ENCODE assay signal across 8 mouse cellular contexts in the genomic region with DNA sequence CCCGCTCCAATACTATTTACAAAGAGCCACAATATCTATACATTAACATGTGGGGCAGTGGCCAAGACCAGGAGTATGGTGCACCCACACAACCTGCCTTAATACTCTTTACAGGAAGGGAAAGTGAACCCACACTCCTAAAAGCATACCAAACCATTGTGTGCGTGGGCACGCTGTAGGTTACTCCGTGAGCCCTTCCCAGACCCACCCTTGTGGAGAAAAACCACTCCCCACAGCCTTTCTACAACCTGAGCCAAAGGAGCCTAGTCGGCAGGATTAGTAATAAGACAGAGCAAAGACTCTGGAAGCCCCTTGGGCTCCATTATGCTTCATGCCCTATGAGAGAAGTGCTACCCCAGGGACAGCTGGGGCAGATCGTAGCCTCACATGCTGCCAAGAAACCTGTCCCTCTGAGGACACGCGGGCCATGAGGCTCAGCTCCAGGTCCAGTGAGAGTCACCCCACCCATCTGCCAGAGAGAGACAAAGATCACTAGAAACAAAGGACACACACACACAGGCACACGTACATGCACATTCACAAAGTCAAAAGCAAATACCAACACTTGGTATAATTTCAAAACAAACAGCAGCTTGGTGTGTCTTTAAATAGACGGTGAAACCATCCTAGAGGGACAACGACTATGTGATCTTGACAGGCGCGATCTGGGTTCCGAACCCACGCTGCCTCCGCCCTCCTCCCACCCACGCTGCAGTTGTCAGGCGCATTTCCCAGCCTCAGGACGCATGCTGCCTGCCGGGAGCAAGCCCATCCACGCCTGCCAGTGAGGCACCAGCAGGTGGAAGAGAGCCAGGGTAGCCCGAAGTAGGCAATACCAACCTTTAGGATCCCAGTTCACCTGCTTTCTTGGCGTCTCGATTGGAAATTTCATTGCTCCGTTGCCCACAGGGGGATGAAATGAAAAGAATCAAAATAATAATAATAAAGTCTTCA. TPM values are rescaled to one million over a fixed set of nuclear protein-coding genes. Genes with fewer than 3 reads are reported as not detected.
A peak's percentile ranks its signal among the peaks of the same experiment; 100 is the strongest.
DNase-seq lines count a peak whose midpoint lies in the region; ATAC-seq and TF ChIP-seq lines count a peak whose summit lies in the region.

No protein-coding gene starts in this region.

- no peak for TF ChIP-seq CTCF in G1E (IDR thresholded peaks at IDR 0.05; ENCODE audit: low read depth, low read length)
- no peak for TF ChIP-seq CTCF in liver, postnatal 0 days (IDR thresholded peaks at IDR 0.05; ENCODE audit: low read depth)
- TF ChIP-seq CTCF in stomach, postnatal 0 days (IDR thresholded peaks at IDR 0.05; ENCODE audit: low read depth), result no peak

- no peaks in the 10 kb centered on the region for H3K27me3 ChIP-seq in G1E (ENCODE audit: insufficient read depth, low read length)
- peaks cover 95% of the 10 kb centered on the region for H3K27me3 ChIP-seq in embryonic facial prominence, embryonic 13.5 days
- peaks cover 58% of the 10 kb centered on the region for H3K27me3 ChIP-seq in intestine, embryonic 16.5 days (replicated peaks; ENCODE audit: control insufficient read depth, insufficient read depth, low read length)
- H3K27me3 ChIP-seq in liver, postnatal 0 days (ENCODE audit: insufficient read depth, low read length), result peaks cover 60% of the 10 kb centered on the region
- H3K27me3 ChIP-seq in stomach, postnatal 0 days (ENCODE audit: control insufficient read depth, insufficient read depth, low read length), result peaks cover 10% of the 10 kb centered on the region; the same call in 1 of the 2 replicates

- H3K4me3 ChIP-seq in G1E (ENCODE audit: low read depth, low read length), result peak overlapping the region; percentile 3; the same call in 1 of the 2 replicates
- peak overlapping the region; percentile 69 for H3K4me3 ChIP-seq in embryonic facial prominence, embryonic 13.5 days
- H3K4me3 ChIP-seq in intestine, embryonic 16.5 days (ENCODE audit: low read length), result peak overlapping the region; percentile 62
- H3K4me3 ChIP-seq in liver, postnatal 0 days (ENCODE audit: low read depth, low read length), result no peak overlapping the region
- peak overlapping the region; percentile 55 for H3K4me3 ChIP-seq in stomach, postnatal 0 days (ENCODE audit: low read depth, low read length)

- no peak for TF ChIP-seq EP300 in liver, postnatal 0 days (IDR thresholded peaks at IDR 0.05; ENCODE audit: low read depth)
- TF ChIP-seq EP300 in stomach, postnatal 0 days (optimal IDR thresholded peaks at IDR 0.05), result no peak

- no peaks in the 10 kb centered on the region for H3K4me1 ChIP-seq in G1E (ENCODE audit: insufficient read depth, low read depth, low read length)
- H3K4me1 ChIP-seq in embryonic facial prominence, embryonic 13.5 days, result peaks cover 24% of the 10 kb centered on the region
- peaks cover 4% of the 10 kb centered on the region for H3K4me1 ChIP-seq in intestine, embryonic 16.5 days (ENCODE audit: control insufficient read depth, insufficient read depth, low read length)
- H3K4me1 ChIP-seq in liver, postnatal 0 days (ENCODE audit: insufficient read depth), result no peaks in the 10 kb centered on the region
- no peaks in the 10 kb centered on the region for H3K4me1 ChIP-seq in stomach, postnatal 0 days (replicated peaks; ENCODE audit: control insufficient read depth, insufficient read depth)

- no peak for ATAC-seq in CD4-positive, CD25-positive, alpha-beta regulatory T cell, adult 4 months
- no peak for ATAC-seq in G1E (ENCODE audit: extremely low read depth, insufficient number of reproducible peaks, low FRiP score, poor library complexity, severe bottlenecking)
- ATAC-seq in embryonic facial prominence, embryonic 13.5 days (ENCODE audit: insufficient number of reproducible peaks, insufficient read depth, low FRiP score, low TSS enrichment, low read depth), result no peak
- no peak for ATAC-seq in intestine, embryonic 16.5 days
- ATAC-seq in liver, postnatal 0 days, result no peak
- ATAC-seq in stomach, postnatal 0 days (ENCODE audit: low FRiP score, low TSS enrichment), result no peak

- DNase-seq in CD4-positive, CD25-positive, alpha-beta regulatory T cell, adult 2 months (ENCODE audit: low read depth, low spot score), result peak; percentile 18
- DNase-seq in G1E (ENCODE audit: low spot score), result no peak
- DNase-seq in liver, postnatal 0 days, result no peak
- DNase-seq in stomach, postnatal 0 days (ENCODE audit: low spot score), result no peak
- no peak for DNase-seq in thymus, postnatal 4 days

- H3K36me3 ChIP-seq in G1E (replicated peaks), result no peaks in the 10 kb centered on the region
- no peaks in the 10 kb centered on the region for H3K36me3 ChIP-seq in embryonic facial prominence, embryonic 13.5 days
- H3K36me3 ChIP-seq in intestine, embryonic 16.5 days (ENCODE audit: control insufficient read depth, insufficient read depth, low read length), result no peaks in the 10 kb centered on the region
- H3K36me3 ChIP-seq in liver, postnatal 0 days (replicated peaks; ENCODE audit: insufficient read depth, low read length), result no peaks in the 10 kb centered on the region
- no peaks in the 10 kb centered on the region for H3K36me3 ChIP-seq in stomach, postnatal 0 days (ENCODE audit: control insufficient read depth, insufficient read depth, low read length)

- no peak overlapping the region for H3K9ac ChIP-seq in embryonic facial prominence, embryonic 13.5 days
- no peak overlapping the region for H3K9ac ChIP-seq in intestine, embryonic 16.5 days (ENCODE audit: low read depth, low read length)
- no peak overlapping the region for H3K9ac ChIP-seq in liver, postnatal 0 days (replicated peaks)
- no peak overlapping the region for H3K9ac ChIP-seq in stomach, postnatal 0 days (ENCODE audit: low read length)

- H3K27ac ChIP-seq in embryonic facial prominence, embryonic 13.5 days, result no peak overlapping the region
- no peak overlapping the region for H3K27ac ChIP-seq in intestine, embryonic 16.5 days (ENCODE audit: low read length)
- H3K27ac ChIP-seq in liver, postnatal 0 days (ENCODE audit: low read depth), result no peak overlapping the region
- H3K27ac ChIP-seq in stomach, postnatal 0 days (replicated peaks), result no peak overlapping the region

- H3K9me3 ChIP-seq in G1E (replicated peaks), result peaks cover 31% of the 10 kb centered on the region
- H3K9me3 ChIP-seq in embryonic facial prominence, embryonic 13.5 days, result no peaks in the 10 kb centered on the region
- H3K9me3 ChIP-seq in intestine, embryonic 16.5 days (ENCODE audit: control insufficient read depth, low read length), result no peaks in the 10 kb centered on the region
- no peaks in the 10 kb centered on the region for H3K9me3 ChIP-seq in liver, postnatal 0 days (ENCODE audit: low read length)
- no peaks in the 10 kb centered on the region for H3K9me3 ChIP-seq in stomach, postnatal 0 days (ENCODE audit: control insufficient read depth, low read length)

- WGBS in embryonic facial prominence, embryonic 13.5 days, result 15% methylated on average over 25 of the region's 25 CpGs
- 17% methylated on average over 25 of the region's 25 CpGs for WGBS in intestine, embryonic 16.5 days
- WGBS in liver, postnatal 0 days (ENCODE audit: insufficient replicate concordance), result 22% methylated on average over 25 of the region's 25 CpGs
- 16% methylated on average over 25 of the region's 25 CpGs for WGBS in stomach, postnatal 0 days

- H3K4me2 ChIP-seq in embryonic facial prominence, embryonic 13.5 days, result peak overlapping the region; percentile 100
- H3K4me2 ChIP-seq in intestine, embryonic 16.5 days (ENCODE audit: low read depth, low read length), result peak overlapping the region; percentile 98
- H3K4me2 ChIP-seq in liver, postnatal 0 days (ENCODE audit: low read depth, low read length), result peak overlapping the region; percentile 76
- H3K4me2 ChIP-seq in stomach, postnatal 0 days (replicated peaks; ENCODE audit: low read depth), result peak overlapping the region; percentile 11; the same call in 1 of the 2 replicates

RNA-seq across cellular contexts. Expression of gene Kcnk10, which starts 4.5 kb away (rescaled TPM):
- polyA plus RNA-seq in CD4-positive, CD25-positive, alpha-beta regulatory T cell, adult 4 months (2017; shearing (Covaris generic)), result under 1 TPM in 1 of 2 experiments, not detected in 1; 0.23 TPM
- total RNA-seq in G1E (2014; fragmentation: Nextera tagmentation) (not detected in 2 replicates), G1E (2017) (0.12 and 0.16 TPM in 2 replicates)
- polyA plus RNA-seq in G1E (2012), result not detected in 2 replicates
- polyA plus RNA-seq in embryonic facial prominence, embryonic 13.5 days (2015; fragmentation: Nextera tagmentation; extraction: Ambion mirVana), result 1.5 and 1.6 TPM in 2 replicates
- polyA plus RNA-seq in intestine, embryonic 16.5 days (2015; fragmentation: Nextera tagmentation; extraction: Ambion mirVana), result 1.1 TPM in 2 replicates
- 0.13 TPM in 1 of 2 replicates, not detected in the other for polyA plus RNA-seq in liver, postnatal 0 days (2015; fragmentation: Nextera tagmentation; extraction: Ambion mirVana)
- 3.0 and 3.9 TPM in 2 replicates for polyA plus RNA-seq in stomach, postnatal 0 days (2015; fragmentation: Nextera tagmentation; extraction: Ambion mirVana)

RNA-seq across cellular contexts. Expression of gene Spata7, which starts 54.4 kb away (rescaled TPM):
- polyA plus RNA-seq in CD4-positive, CD25-positive, alpha-beta regulatory T cell, adult 4 months (2017; shearing (Covaris generic)), result 1 to 10 TPM in 1 of 2 experiments, under 1 TPM in 1; 0.74 to 1.4 TPM
- 27.5 and 39.5 TPM in 2 replicates for total RNA-seq in G1E (2014; fragmentation: Nextera tagmentation)
- 18.2 and 21.0 TPM in 2 replicates for total RNA-seq in G1E (2017)
- 8.2 and 8.3 TPM in 2 replicates for polyA plus RNA-seq in G1E (2012)
- polyA plus RNA-seq in embryonic facial prominence, embryonic 13.5 days (2015; fragmentation: Nextera tagmentation; extraction: Ambion mirVana), result 19.7 and 22.6 TPM in 2 replicates
- 7.5 and 8.6 TPM in 2 replicates for polyA plus RNA-seq in intestine, embryonic 16.5 days (2015; fragmentation: Nextera tagmentation; extraction: Ambion mirVana)
- 1.3 and 1.7 TPM in 2 replicates for polyA plus RNA-seq in liver, postnatal 0 days (2015; fragmentation: Nextera tagmentation; extraction: Ambion mirVana)
- polyA plus RNA-seq in stomach, postnatal 0 days (2015; fragmentation: Nextera tagmentation; extraction: Ambion mirVana), result 4.4 and 5.3 TPM in 2 replicates

Comparison
In these comparisons a context has a peak if more than half of its experiments do, and no peak if none do; other contexts are left out.
1. H3K4me2 ChIP-seq: peak in every context shown above with its lines; median percentile 100 in embryonic facial prominence, embryonic 13.5 days; 98 in intestine, embryonic 16.5 days; 76 in liver, postnatal 0 days; 11 in stomach, postnatal 0 days.